ENCODE assay signal across 12 mouse cellular contexts in the genomic region with DNA sequence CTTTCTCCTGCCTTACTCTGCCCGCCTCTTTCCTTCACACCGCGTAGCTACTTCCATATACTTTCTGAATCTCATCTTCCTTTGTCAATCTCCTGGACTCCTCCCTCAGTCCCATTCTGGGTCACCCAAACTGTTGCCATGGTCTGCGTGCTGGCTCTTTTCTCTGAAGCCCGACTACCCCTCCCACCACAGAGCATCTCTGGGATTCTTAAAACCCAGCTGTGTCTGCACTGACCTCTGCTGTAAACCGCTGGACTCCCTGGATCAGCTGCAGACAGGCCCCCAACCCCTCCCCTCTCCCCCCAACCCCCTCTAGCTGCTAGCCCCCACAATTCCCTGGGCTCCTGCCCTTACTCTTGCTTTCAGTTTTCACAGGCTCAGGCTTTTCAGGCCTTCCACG.
DNase-seq lines count a peak whose midpoint lies in the region; ATAC-seq and TF ChIP-seq lines count a peak whose summit lies in the region.
"Had no signal": no experiment of that assay in that cellular context is flagged by ENCODE, and none has a peak within 500 bp of the region (broad histone marks: within the 10 kb centered on the region; RNA-seq: fewer than 3 reads in every experiment).

No protein-coding gene starts in this region.

- no peak for DNase-seq in heart, adult 8-10 months (ENCODE audit: low spot score)
- peak; percentile 26 for DNase-seq in midbrain, embryonic 10.5 days (ENCODE audit: low spot score)
- DNase-seq in midbrain, postnatal 0 days (ENCODE audit: low spot score) = no peak
- no peak for DNase-seq in cerebellum, adult 2 months
- no peak for DNase-seq in right cerebral cortex, postnatal 14 days

- H3K9ac ChIP-seq in heart, embryonic 12.5 days = no peak overlapping the region
- H3K9ac ChIP-seq in midbrain, postnatal 0 days (replicated peaks; ENCODE audit: low read length, poor library complexity, severe bottlenecking) = no peak overlapping the region
- no peak overlapping the region for H3K9ac ChIP-seq in heart, embryonic 14.5 days (ENCODE audit: low read length)
- no peak overlapping the region for H3K9ac ChIP-seq in stomach, embryonic 15.5 days
- H3K9ac ChIP-seq: neural tube, embryonic 12.5 days had no signal

- H3K27ac ChIP-seq in heart, embryonic 12.5 days (ENCODE audit: poor library complexity, severe bottlenecking) = peak overlapping the region; percentile 92
- peak overlapping the region; percentile 70 for H3K27ac ChIP-seq in midbrain, embryonic 10.5 days (replicated peaks)
- no peak overlapping the region for H3K27ac ChIP-seq in midbrain, postnatal 0 days (ENCODE audit: low read depth, low read length)
- peak overlapping the region; percentile 97 to 99 for H3K27ac ChIP-seq in heart, embryonic 14.5 days (replicated peaks in 1 of 2; ENCODE audit: control insufficient read depth in 1 of 2, insufficient read depth in 1 of 2, low read depth in 2 of 2, low read length in 2 of 2)
- H3K27ac ChIP-seq in stomach, embryonic 15.5 days = 0 out of 2 replicates have a peak overlapping the region, but pooled peaks have one; percentile 3
- H3K27ac ChIP-seq in cerebellum, adult 2 months (ENCODE audit: insufficient read depth, low read length) = no peak overlapping the region
- H3K27ac ChIP-seq: neural tube, embryonic 12.5 days had no signal

- no peak overlapping the region for H3K4me3 ChIP-seq in heart, embryonic 12.5 days
- H3K4me3 ChIP-seq in midbrain, embryonic 10.5 days = no peak overlapping the region
- H3K4me3 ChIP-seq in midbrain, postnatal 0 days (ENCODE audit: low read depth, low read length) = no peak overlapping the region
- no peak overlapping the region for H3K4me3 ChIP-seq in heart, embryonic 14.5 days (ENCODE audit: control insufficient read depth in 1 of 2, insufficient read depth in 1 of 2, low read depth in 1 of 2, low read length in 2 of 2)
- no peak overlapping the region for H3K4me3 ChIP-seq in stomach, embryonic 15.5 days (replicated peaks)
- no peak overlapping the region for H3K4me3 ChIP-seq in cerebellum, adult 2 months (replicated peaks; ENCODE audit: insufficient read depth, low read depth, low read length)
- H3K4me3 ChIP-seq: layer of hippocampus, adult 2 months; neural tube, embryonic 12.5 days had no signal

- H3K4me1 ChIP-seq in heart, embryonic 12.5 days (replicated peaks) = peaks cover 63% of the 10 kb centered on the region
- peaks cover 28% of the 10 kb centered on the region for H3K4me1 ChIP-seq in midbrain, embryonic 10.5 days
- H3K4me1 ChIP-seq in midbrain, postnatal 0 days (ENCODE audit: insufficient read depth, low read length) = no peaks in the 10 kb centered on the region; the same call in 1 of the 2 replicates
- H3K4me1 ChIP-seq in heart, embryonic 14.5 days (ENCODE audit: control insufficient read depth in 2 of 2, insufficient read depth in 2 of 2, low read length in 2 of 2) = peaks cover 43 to 54% of the 10 kb centered on the region in 2 experiments
- 0 out of 2 replicates have a peak, but pooled peaks cover 9% of the 10 kb centered on the region for H3K4me1 ChIP-seq in stomach, embryonic 15.5 days
- H3K4me1 ChIP-seq in cerebellum, adult 2 months (ENCODE audit: control insufficient read depth, insufficient read depth, low read length) = 0 out of 2 replicates have a peak, but pooled peaks cover 3% of the 10 kb centered on the region

- no peak overlapping the region for H3K4me2 ChIP-seq in heart, embryonic 12.5 days
- H3K4me2 ChIP-seq in midbrain, postnatal 0 days (ENCODE audit: low read depth, low read length, poor library complexity, severe bottlenecking) = no peak overlapping the region
- no peak overlapping the region for H3K4me2 ChIP-seq in heart, embryonic 14.5 days (ENCODE audit: low read length)
- no peak overlapping the region for H3K4me2 ChIP-seq in stomach, embryonic 15.5 days
- H3K4me2 ChIP-seq: neural tube, embryonic 12.5 days had no signal

- H3K36me3 ChIP-seq in heart, embryonic 12.5 days = no peaks in the 10 kb centered on the region
- H3K36me3 ChIP-seq in midbrain, embryonic 10.5 days = no peaks in the 10 kb centered on the region
- H3K36me3 ChIP-seq in midbrain, postnatal 0 days (ENCODE audit: insufficient read depth, low read length) = no peaks in the 10 kb centered on the region
- H3K36me3 ChIP-seq in heart, embryonic 14.5 days (ENCODE audit: control insufficient read depth, insufficient read depth, low read length) = no peaks in the 10 kb centered on the region
- H3K36me3 ChIP-seq in stomach, embryonic 15.5 days = no peaks in the 10 kb centered on the region
- H3K36me3 ChIP-seq: neural tube, embryonic 12.5 days had no signal

- no peaks in the 10 kb centered on the region for H3K27me3 ChIP-seq in heart, embryonic 12.5 days (replicated peaks)
- no peaks in the 10 kb centered on the region for H3K27me3 ChIP-seq in midbrain, embryonic 10.5 days (ENCODE audit: low read depth, poor library complexity, severe bottlenecking)
- H3K27me3 ChIP-seq in midbrain, postnatal 0 days (ENCODE audit: insufficient read depth, low read length) = no peaks in the 10 kb centered on the region
- H3K27me3 ChIP-seq in heart, embryonic 14.5 days (ENCODE audit: control insufficient read depth, insufficient read depth, low read length) = no peaks in the 10 kb centered on the region
- no peaks in the 10 kb centered on the region for H3K27me3 ChIP-seq in stomach, embryonic 15.5 days (replicated peaks)
- H3K27me3 ChIP-seq in cerebellum, adult 2 months (ENCODE audit: control insufficient read depth, insufficient read depth, low read length) = no peaks in the 10 kb centered on the region
- H3K27me3 ChIP-seq: neural tube, embryonic 12.5 days had no signal

- no peak for ATAC-seq in heart, embryonic 12.5 days (ENCODE audit: insufficient number of reproducible peaks, low FRiP score)
- ATAC-seq in midbrain, postnatal 0 days (ENCODE audit: low FRiP score) = no peak
- ATAC-seq in heart, embryonic 14.5 days (ENCODE audit: insufficient number of reproducible peaks, insufficient read depth, low FRiP score, low read depth) = no peak
- 0 out of 2 replicates have a peak, but pooled peaks have one; percentile 34 for ATAC-seq in stomach, embryonic 15.5 days (ENCODE audit: insufficient read depth, low FRiP score, low read depth)
- ATAC-seq: CD4-positive, CD25-positive, alpha-beta regulatory T cell, adult 4 months; forebrain, embryonic 14.5 days had no signal

- H3K9me3 ChIP-seq in heart, embryonic 12.5 days (replicated peaks) = no peaks in the 10 kb centered on the region
- H3K9me3 ChIP-seq in midbrain, embryonic 10.5 days (replicated peaks) = no peaks in the 10 kb centered on the region
- H3K9me3 ChIP-seq in midbrain, postnatal 0 days (ENCODE audit: low read length) = no peaks in the 10 kb centered on the region
- H3K9me3 ChIP-seq in heart, embryonic 14.5 days (ENCODE audit: control insufficient read depth, low read length) = no peaks in the 10 kb centered on the region
- no peaks in the 10 kb centered on the region for H3K9me3 ChIP-seq in stomach, embryonic 15.5 days
- H3K9me3 ChIP-seq: neural tube, embryonic 12.5 days had no signal

- no peak for TF ChIP-seq CTCF in midbrain, postnatal 0 days (IDR thresholded peaks at IDR 0.05)
- no peak for TF ChIP-seq CTCF in cerebellum, adult 2 months (IDR thresholded peaks at IDR 0.05; ENCODE audit: borderline replicate concordance, insufficient read depth, low read depth, low read length)

- 36% methylated on average over 7 of the region's 7 CpGs for WGBS in heart, embryonic 12.5 days
- whole genome bisulfite sequencing in midbrain, embryonic 10.5 days = 27% methylated on average over 7 of the region's 7 CpGs
- 30% methylated on average over 7 of the region's 7 CpGs for WGBS in midbrain, postnatal 0 days
- WGBS in heart, embryonic 14.5 days = 43% methylated on average over 7 of the region's 7 CpGs
- WGBS in stomach, embryonic 15.5 days = 33% methylated on average over 7 of the region's 7 CpGs
- 61% methylated on average over 7 of the region's 7 CpGs for WGBS in cerebellum, adult 2 months

- no peak for TF ChIP-seq POLR2A in cerebellum, adult 2 months (IDR thresholded peaks at IDR 0.05; ENCODE audit: borderline replicate concordance, insufficient read depth, low read length)

Comparison
In these comparisons a context has a peak if more than half of its experiments do, and no peak if none do; other contexts are left out.
1. H3K27ac ChIP-seq: peak in heart, embryonic 12.5 days (single experiment), midbrain, embryonic 10.5 days (single experiment), heart, embryonic 14.5 days (2 of 2) and stomach, embryonic 15.5 days (single experiment); none in midbrain, postnatal 0 days (single experiment) and cerebellum, adult 2 months (single experiment).